Mouse (Mus musculus): ENCODE measurements at regions not wholly inside any gene's neighbourhood (a gene's known extent, or its start where the extent isn't known, plus 50 kb on each side); places are given as distances from the start of the nearest gene placed in this dataset.

DNA sequence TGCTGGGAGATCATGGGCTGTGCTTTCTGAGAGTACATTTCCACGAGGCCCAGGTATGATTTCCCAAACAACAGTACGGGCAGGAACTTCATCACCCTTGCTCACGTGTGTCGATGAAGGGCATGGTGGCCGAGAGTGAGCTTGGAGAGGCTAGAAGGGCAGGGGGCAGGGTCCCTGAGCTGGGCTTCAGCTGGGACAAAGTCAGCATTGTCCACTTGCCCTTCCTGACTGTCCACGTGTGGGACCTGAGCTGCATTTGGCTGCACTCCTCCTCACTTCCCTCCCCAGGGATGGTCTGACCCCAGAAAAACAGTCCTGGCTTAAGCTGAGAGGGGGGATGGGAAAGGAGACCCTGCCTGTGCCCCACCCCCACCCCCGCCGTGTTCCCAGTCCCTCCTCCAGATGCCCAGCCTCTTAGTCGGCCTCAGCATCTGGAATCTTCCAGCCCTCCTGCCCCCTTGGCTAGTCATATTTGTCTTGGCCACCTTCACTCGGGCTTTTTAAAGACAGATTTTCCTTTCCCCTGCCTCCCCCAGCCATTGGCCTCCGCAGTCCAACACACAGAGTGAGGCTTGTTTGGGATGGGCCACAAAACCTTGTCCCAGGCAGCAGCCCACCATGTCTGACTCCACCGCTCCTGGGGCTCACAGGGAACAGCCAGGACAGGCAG is 58.6 kb downstream of the Isg20 start:
- H3K4me3 ChIP-seq (ENCODE audit: low read depth, low read length), result no peak overlapping the region
- TF ChIP-seq CTCF (IDR thresholded peaks at IDR 0.05; ENCODE audit: low read depth), result no peak
- no peaks in the 10 kb centered on the region for H3K36me3 ChIP-seq (ENCODE audit: control insufficient read depth, insufficient read depth)
- H3K4me1 ChIP-seq (replicated peaks; ENCODE audit: control insufficient read depth, insufficient read depth, low read length), result no peaks in the 10 kb centered on the region
- H3K27ac ChIP-seq (ENCODE audit: low read depth, low read length), result no peak overlapping the region
- no peaks in the 10 kb centered on the region for H3K9me3 ChIP-seq (ENCODE audit: control insufficient read depth)
- ATAC-seq, result no peak
- 63% methylated on average over 12 of the region's 12 CpGs for WGBS
- no peak overlapping the region for H3K9ac ChIP-seq (ENCODE audit: low read depth, low read length)
- no peaks in the 10 kb centered on the region for H3K27me3 ChIP-seq (replicated peaks; ENCODE audit: control insufficient read depth, insufficient read depth, low read length)
- no peak overlapping the region for H3K4me2 ChIP-seq (replicated peaks; ENCODE audit: low read depth)

DNA sequence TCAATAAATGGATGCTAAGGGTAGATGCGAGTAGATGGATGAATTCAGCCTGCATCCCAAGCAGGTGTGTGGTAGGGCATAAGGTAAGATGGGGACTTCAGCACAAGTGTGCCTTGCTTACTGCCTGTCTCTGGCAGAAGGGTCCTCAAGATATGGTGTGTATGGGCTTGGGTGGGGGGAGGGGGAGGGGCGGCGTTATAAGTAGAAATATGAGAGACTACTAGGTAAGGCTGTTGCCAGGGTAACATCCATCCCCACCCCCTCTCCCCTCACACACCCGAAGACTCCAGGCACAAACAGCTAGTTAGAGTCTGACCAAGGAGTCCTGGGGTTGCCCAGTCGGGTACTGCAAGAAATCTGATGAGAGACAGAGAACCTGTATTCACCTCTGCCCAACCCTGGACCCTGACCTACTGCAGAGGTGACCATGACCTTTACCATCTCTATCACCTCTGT is 63.5 kb upstream of the Acan start:
- WGBS, result 34% methylated on average over 5 of the region's 5 CpGs
- Histone ChIP-seq H3K36me3 (ENCODE audit: control insufficient read depth, insufficient read depth) (no peaks in the 10 kb centered on the region), H3K4me2 (replicated peaks; ENCODE audit: low read depth) (peak overlapping the region; percentile 57; the same call in 1 of the 2 replicates), H3K4me1 (replicated peaks; ENCODE audit: control insufficient read depth, insufficient read depth, low read length) (no peaks in the 10 kb centered on the region), H3K4me3 (ENCODE audit: low read depth, low read length) (no peak overlapping the region), H3K27me3 (replicated peaks; ENCODE audit: control insufficient read depth, insufficient read depth, low read length) (0 out of 2 replicates have a peak, but pooled peaks cover 10% of the 10 kb centered on the region), H3K9me3 (ENCODE audit: control insufficient read depth) (no peaks in the 10 kb centered on the region), H3K9ac (ENCODE audit: low read depth, low read length) (no peak overlapping the region), H3K27ac (ENCODE audit: low read depth, low read length) (no peak overlapping the region)
- no peak for ATAC-seq
- no peak for TF ChIP-seq CTCF (IDR thresholded peaks at IDR 0.05; ENCODE audit: low read depth)

DNA sequence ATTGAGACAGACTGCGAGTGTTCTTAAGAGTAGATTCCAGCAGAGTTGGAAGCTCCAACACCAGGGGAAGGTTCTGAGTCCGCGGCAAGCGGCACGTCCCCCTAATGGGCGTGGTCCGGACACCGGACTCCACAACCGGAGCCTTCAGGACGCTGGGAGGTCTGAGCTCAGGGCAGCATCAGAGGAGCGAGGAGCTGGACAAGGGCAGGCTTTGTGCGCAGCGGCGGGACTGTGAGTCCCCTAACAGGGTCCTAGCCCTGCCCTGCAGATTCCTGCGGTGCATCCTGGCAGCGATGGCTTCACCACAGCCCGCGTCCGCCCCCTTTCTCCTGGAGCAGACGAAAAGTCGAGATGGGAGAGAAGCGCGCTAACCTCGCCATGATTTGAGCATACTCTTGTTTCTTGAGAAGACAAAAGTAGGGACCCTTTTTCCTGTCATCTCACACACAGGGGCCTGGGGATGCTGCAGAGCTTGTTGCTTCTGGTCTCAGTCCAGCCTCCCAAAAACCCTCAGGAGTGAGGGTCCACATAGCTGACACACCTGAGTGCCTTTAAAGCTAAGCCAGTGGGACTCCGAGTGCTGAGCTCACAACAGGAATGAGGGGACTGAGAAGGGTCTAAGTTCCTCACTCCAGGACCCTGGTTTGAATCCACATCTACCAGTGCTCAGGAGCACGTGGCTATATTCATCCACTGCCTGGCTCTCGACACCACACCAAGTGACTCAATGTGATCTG is 62.8 kb upstream of the Acan start:
- Histone ChIP-seq H3K4me1 (replicated peaks; ENCODE audit: control insufficient read depth, insufficient read depth, low read length) (no peaks in the 10 kb centered on the region), H3K9me3 (ENCODE audit: control insufficient read depth) (no peaks in the 10 kb centered on the region), H3K36me3 (ENCODE audit: control insufficient read depth, insufficient read depth) (no peaks in the 10 kb centered on the region), H3K4me3 (ENCODE audit: low read depth, low read length) (peak overlapping the region; percentile 23; the same call in 1 of the 2 replicates), H3K27me3 (replicated peaks; ENCODE audit: control insufficient read depth, insufficient read depth, low read length) (0 out of 2 replicates have a peak, but pooled peaks cover 10% of the 10 kb centered on the region), H3K27ac (ENCODE audit: low read depth, low read length) (no peak overlapping the region), H3K4me2 (replicated peaks; ENCODE audit: low read depth) (peak overlapping the region; percentile 57), H3K9ac (ENCODE audit: low read depth, low read length) (no peak overlapping the region)
- 3% methylated on average over 27 of the region's 27 CpGs for WGBS
- no peak for TF ChIP-seq CTCF (IDR thresholded peaks at IDR 0.05; ENCODE audit: low read depth)
- no peak for ATAC-seq

DNA sequence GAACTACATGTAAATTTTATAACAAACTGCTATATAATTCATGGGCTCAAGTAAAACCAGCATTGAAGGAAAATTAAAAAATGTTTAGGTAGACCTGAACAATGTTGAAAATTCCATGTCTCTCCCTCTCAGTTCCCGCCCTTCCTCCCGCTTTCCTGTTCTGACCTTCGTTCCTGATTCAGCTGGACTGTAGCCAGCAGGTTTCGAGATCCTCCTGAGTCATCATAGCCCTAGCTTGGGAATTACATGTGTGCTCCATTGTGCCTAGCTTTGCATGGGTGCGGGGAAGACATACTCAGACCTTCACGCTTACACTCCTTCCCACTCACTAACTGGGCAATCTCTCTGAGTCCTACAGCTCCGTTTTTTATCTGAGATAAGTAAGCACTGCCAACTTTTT is 60.3 kb upstream of the Acan start:
- Histone ChIP-seq H3K4me3 (ENCODE audit: low read depth, low read length) (no peak overlapping the region), H3K27me3 (replicated peaks; ENCODE audit: control insufficient read depth, insufficient read depth, low read length) (0 out of 2 replicates have a peak, but pooled peaks cover 10% of the 10 kb centered on the region), H3K36me3 (ENCODE audit: control insufficient read depth, insufficient read depth) (no peaks in the 10 kb centered on the region), H3K4me2 (replicated peaks; ENCODE audit: low read depth) (no peak overlapping the region), H3K27ac (ENCODE audit: low read depth, low read length) (no peak overlapping the region), H3K9me3 (ENCODE audit: control insufficient read depth) (no peaks in the 10 kb centered on the region), H3K9ac (ENCODE audit: low read depth, low read length) (no peak overlapping the region), H3K4me1 (replicated peaks; ENCODE audit: control insufficient read depth, insufficient read depth, low read length) (no peaks in the 10 kb centered on the region)
- WGBS, result 54% methylated on average over 7 of the region's 7 CpGs
- no peak for ATAC-seq
- TF ChIP-seq CTCF (IDR thresholded peaks at IDR 0.05; ENCODE audit: low read depth), result no peak

DNA sequence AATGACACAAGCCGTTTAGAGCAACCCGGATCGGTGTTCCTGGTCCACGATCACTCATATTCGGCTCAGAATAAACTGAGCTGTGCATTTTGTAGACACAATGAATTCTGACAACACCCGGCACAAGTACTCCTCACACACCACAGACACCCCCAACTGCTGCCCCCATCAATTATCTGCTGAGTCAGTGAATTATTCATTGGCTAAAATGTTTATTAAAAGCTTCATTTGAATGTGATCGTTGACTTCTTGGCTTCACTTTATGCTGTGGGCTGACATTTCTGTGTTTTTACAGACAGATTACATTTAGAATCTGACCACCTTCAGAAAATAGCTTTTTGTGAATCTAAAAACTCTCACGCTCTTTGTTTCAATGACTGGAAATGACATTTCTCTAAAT is 59.1 kb upstream of the Acan start:
- H3K4me1 ChIP-seq (replicated peaks; ENCODE audit: control insufficient read depth, insufficient read depth, low read length), result no peaks in the 10 kb centered on the region
- no peaks in the 10 kb centered on the region for H3K36me3 ChIP-seq (ENCODE audit: control insufficient read depth, insufficient read depth)
- TF ChIP-seq CTCF (IDR thresholded peaks at IDR 0.05; ENCODE audit: low read depth), result no peak
- no peak overlapping the region for H3K4me2 ChIP-seq (replicated peaks; ENCODE audit: low read depth)
- 0 out of 2 replicates have a peak, but pooled peaks cover 10% of the 10 kb centered on the region for H3K27me3 ChIP-seq (replicated peaks; ENCODE audit: control insufficient read depth, insufficient read depth, low read length)
- no peaks in the 10 kb centered on the region for H3K9me3 ChIP-seq (ENCODE audit: control insufficient read depth)
- 77% methylated on average over 8 of the region's 8 CpGs for WGBS
- H3K27ac ChIP-seq (ENCODE audit: low read depth, low read length), result no peak overlapping the region
- H3K4me3 ChIP-seq (ENCODE audit: low read depth, low read length), result no peak overlapping the region
- no peak overlapping the region for H3K9ac ChIP-seq (ENCODE audit: low read depth, low read length)
- no peak for ATAC-seq

DNA sequence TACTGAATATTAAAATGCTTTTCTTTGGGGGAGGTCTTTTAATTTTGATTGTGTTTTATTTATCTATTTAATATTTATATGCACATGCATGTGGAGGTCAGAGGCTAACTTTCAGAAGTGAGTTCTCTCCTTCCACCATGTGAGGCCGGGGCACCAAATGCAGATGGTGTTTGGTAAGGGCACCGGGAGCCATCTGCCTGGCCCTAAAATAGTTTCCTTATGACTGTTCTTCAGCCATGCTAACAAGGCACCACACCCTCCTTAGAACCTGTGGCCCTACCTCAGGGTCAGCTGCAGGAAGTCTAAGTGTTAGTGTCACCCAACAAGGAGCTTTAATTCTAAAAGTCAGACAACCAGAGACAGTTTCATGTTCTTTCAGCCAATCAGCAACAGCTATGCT is 58.2 kb upstream of the Acan start:
- WGBS, result 59% methylated on average over 2 of the region's 2 CpGs
- Histone ChIP-seq H3K9me3 (ENCODE audit: control insufficient read depth) (no peaks in the 10 kb centered on the region), H3K9ac (ENCODE audit: low read depth, low read length) (no peak overlapping the region), H3K27ac (ENCODE audit: low read depth, low read length) (no peak overlapping the region), H3K27me3 (replicated peaks; ENCODE audit: control insufficient read depth, insufficient read depth, low read length) (0 out of 2 replicates have a peak, but pooled peaks cover 10% of the 10 kb centered on the region), H3K36me3 (ENCODE audit: control insufficient read depth, insufficient read depth) (no peaks in the 10 kb centered on the region), H3K4me3 (ENCODE audit: low read depth, low read length) (no peak overlapping the region), H3K4me1 (replicated peaks; ENCODE audit: control insufficient read depth, insufficient read depth, low read length) (no peaks in the 10 kb centered on the region), H3K4me2 (replicated peaks; ENCODE audit: low read depth) (no peak overlapping the region)
- no peak for ATAC-seq
- TF ChIP-seq CTCF (IDR thresholded peaks at IDR 0.05; ENCODE audit: low read depth), result no peak

All from intestine, postnatal 0 days (tissue).